Mouse (Mus musculus) ES-Bruce4 (cell line): ENCODE results near the gene Ninj2.

Source experiments
- CTCF ChIP-seq: IDR thresholded peaks from one replicate; pipeline ENCODE4 v1.8.1; 2011; ENCODE audit warnings: low read depth, low read length
- EP300 ChIP-seq: IDR thresholded peaks from 2 replicates; pipeline ENCODE4 v1.6.1; 2011; ENCODE audit warnings: low read depth, low read length; ENCODE audit not compliant: insufficient read depth
- POLR2A ChIP-seq: IDR thresholded peaks from one replicate; pipeline ENCODE4 v1.8.1; 2011; ENCODE audit warnings: low read length; ENCODE audit not compliant: insufficient read depth

GRCm38 (mm10) chr6:120192211-120192870, 99.2 kb downstream of the Ninj2 start:
- TF ChIP-seq EP300 (0 out of 2 replicates have a peak, but pooled peaks have one; percentile 42), CTCF (no peak), POLR2A (no peak)
